Mouse (Mus musculus) heart, adult 2 months (tissue): Measurements from ENCODE around the gene Nop16.

Experiments used
- CTCF ChIP-seq: fragments of 200-600 bp; IDR thresholded peaks from 2 replicates; pipeline ENCODE4 v1.8.1; 2022; ENCODE audit warnings: antibody characterized with exemption, mild to moderate bottlenecking, moderate library complexity
- EP300 ChIP-seq: fragments of 200-500 bp; IDR thresholded peaks from 2 replicates; pipeline ENCODE4 v1.6.1; 2011; ENCODE audit warnings: low read depth, low read length, control low read depth; ENCODE audit not compliant: insufficient read depth

GRCm38 (mm10) chr13:54608666-54609065 lies 18.8 kb upstream of the Nop16 start:
- TF ChIP-seq EP300 (0 out of 2 replicates have a peak, but pooled peaks have one; percentile 16), CTCF (no peak)
